Mouse (Mus musculus) myocyte (in vitro differentiated cells): ENCODE results near the gene Dach1.

Experiments used
- CEBPB ChIP-seq: IDR thresholded peaks from 2 replicates; pipeline ENCODE4 v1.6.1; 2011; ENCODE audit warnings: mild to moderate bottlenecking, moderate library complexity; ENCODE audit not compliant: poor library complexity, insufficient read depth, severe bottlenecking
- E2F4 ChIP-seq: IDR thresholded peaks from one replicate; pipeline ENCODE4 v1.6.1; 2011; ENCODE audit warnings: mild to moderate bottlenecking, control low read depth, moderate library complexity; ENCODE audit not compliant: insufficient read depth
- MAX ChIP-seq: IDR thresholded peaks from one replicate; pipeline ENCODE4 v1.6.1; 2011; ENCODE audit warnings: low read depth, mild to moderate bottlenecking, control low read depth
- MYOD1 ChIP-seq, 3 experiments: IDR thresholded peaks; one replicate each; pipeline ENCODE4 v1.6.1; 2011; ENCODE audit warnings: control low read depth in 2 of 3, low read depth in 2 of 3, mild to moderate bottlenecking in 2 of 3, moderate library complexity in 1 of 3; ENCODE audit not compliant: insufficient read length in 2 of 3, control insufficient read depth in 1 of 3
- MYOG ChIP-seq, 3 experiments: IDR thresholded peaks; one replicate each; pipeline ENCODE4 v1.6.1; 2011; ENCODE audit warnings: control low read depth in 2 of 3, low read depth in 2 of 3, mild to moderate bottlenecking in 2 of 3; ENCODE audit not compliant: insufficient read length in 2 of 3, control insufficient read depth in 1 of 3, insufficient read depth in 1 of 3
- POLR2A ChIP-seq: IDR thresholded peaks from one replicate; pipeline ENCODE4 v1.6.1; 2011; ENCODE audit warnings: low read depth, mild to moderate bottlenecking, control low read depth, moderate library complexity; ENCODE audit not compliant: insufficient read length
- POLR2AphosphoS2 ChIP-seq: IDR thresholded peaks from one replicate; pipeline ENCODE4 v1.6.1; 2011; ENCODE audit warnings: low read depth, control low read depth; ENCODE audit not compliant: insufficient read length
- REST ChIP-seq: IDR thresholded peaks from one replicate; pipeline ENCODE4 v1.6.1; 2011; ENCODE audit warnings: mild to moderate bottlenecking, control low read depth, moderate library complexity; ENCODE audit not compliant: insufficient read depth, insufficient read length
- SRF ChIP-seq: IDR thresholded peaks from one replicate; pipeline ENCODE4 v1.6.1; 2011; ENCODE audit warnings: low read depth; ENCODE audit not compliant: control insufficient read depth, insufficient read length
- TCF12 ChIP-seq: IDR thresholded peaks from one replicate; pipeline ENCODE4 v1.6.1; 2011; ENCODE audit warnings: mild to moderate bottlenecking, control low read depth; ENCODE audit not compliant: poor library complexity, insufficient read depth, severe bottlenecking
- TCF3 ChIP-seq: IDR thresholded peaks from one replicate; pipeline ENCODE4 v1.6.1; 2011; ENCODE audit warnings: low read depth, control low read depth; ENCODE audit not compliant: insufficient read length
- USF1 ChIP-seq: IDR thresholded peaks from one replicate; pipeline ENCODE4 v1.6.1; 2011; ENCODE audit warnings: low read depth, mild to moderate bottlenecking, control low read depth, moderate library complexity

- TF ChIP-seq SRF (no peak), USF1 (no peak), POLR2A (no peak), TCF12 (no peak), CEBPB (no peak), POLR2AphosphoS2 (no peak), MYOG (IDR thresholded peaks at IDR 0.05; ENCODE audit: control insufficient read depth in 1 of 3, insufficient read depth in 1 of 3, insufficient read length in 2 of 3, low read depth in 2 of 3) (no peak), MAX (no peak), REST (no peak), MYOD1 (IDR thresholded peaks at IDR 0.05; ENCODE audit: control insufficient read depth in 1 of 3, insufficient read length in 2 of 3, low read depth in 2 of 3) (no peak), E2F4 (no peak), TCF3 (no peak)
Measured at GRCm38 (mm10) chr14:97850486-97850885, 319.1 kb downstream of the Dach1 start.
